Mouse (Mus musculus) heart, postnatal 0 days (tissue): ENCODE measurements around the gene Ptchd1. TPM values are rescaled to one million over a fixed set of nuclear protein-coding genes. Genes with fewer than 3 reads are reported as not detected.
A peak's percentile ranks its signal among the peaks of the same experiment; 100 is the strongest.

Experiments
- ATAC-seq: fragments of 200-750 bp; cut with Nextera tagmentation; 2 replicates; pipeline ENCODE4 v1.8.0; 2017; ENCODE audit warnings: low read depth, moderate number of reproducible peaks, moderate library complexity; ENCODE audit not compliant: insufficient read depth
- DNase-seq: peaks from one replicate; pipeline ENCODE4 v3.0.0-alpha.2; 2016; ENCODE audit warnings: low spot score
- H3K27ac ChIP-seq: fragments of 300-500 bp; sonication (generic); 2 replicates; pipeline ENCODE4 v1.5.1; 2014; ENCODE audit warnings: low read depth, mild to moderate bottlenecking
- H3K27me3 ChIP-seq: fragments of 300-500 bp; sonication (generic); 2 replicates; pipeline ENCODE4 v1.6.1; 2014; ENCODE audit warnings: low read length, mixed read lengths; ENCODE audit not compliant: control insufficient read depth, insufficient read depth
- H3K36me3 ChIP-seq: fragments of 300-500 bp; sonication (generic); replicated peaks from 2 replicates; pipeline ENCODE4 v1.6.1; 2014; ENCODE audit warnings: low read length, mixed read lengths; ENCODE audit not compliant: control insufficient read depth, insufficient read depth
- H3K4me1 ChIP-seq: fragments of 300-500 bp; sonication (generic); 2 replicates; pipeline ENCODE4 v1.6.1; 2014; ENCODE audit warnings: antibody characterized with exemption; ENCODE audit not compliant: control insufficient read depth, insufficient read depth
- H3K4me2 ChIP-seq: fragments of 300-500 bp; sonication (generic); 2 replicates; pipeline ENCODE4 v1.6.1; 2014; ENCODE audit warnings: low read depth, mild to moderate bottlenecking, low read length, moderate library complexity
- H3K4me3 ChIP-seq: fragments of 300-500 bp; sonication (generic); 2 replicates; pipeline ENCODE4 v1.5.1; 2014; ENCODE audit warnings: low read depth, low read length
- H3K9ac ChIP-seq: fragments of 300-500 bp; sonication (generic); replicated peaks from 2 replicates; pipeline ENCODE4 v1.6.1; 2014; ENCODE audit warnings: low read depth, low read length, mixed read lengths
- H3K9me3 ChIP-seq: fragments of 300-500 bp; sonication (generic); replicated peaks from 2 replicates; pipeline ENCODE4 v1.6.1; 2016; ENCODE audit warnings: low read length; ENCODE audit not compliant: control insufficient read depth
- CTCF ChIP-seq: IDR thresholded peaks from 2 replicates; pipeline ENCODE4 v1.5.1; 2016; ENCODE audit warnings: antibody characterized with exemption, control low read depth, low read depth
- EP300 ChIP-seq: IDR thresholded peaks from 2 replicates; pipeline ENCODE4 v1.6.1; 2016; ENCODE audit warnings: antibody characterized with exemption, low read depth
- WGBS: fragments of 180-500 bp; shearing (Covaris S2); extraction: QIAGEN DNeasy Blood & Tissue Kit; methylation state at CpG from one replicate; pipeline ENCODE4 v1.1.7; 2014; 5-methylcytosine and 5-hydroxymethylcytosine counted together
- polyA plus RNA-seq: library from polyadenylated mRNA; unstranded; fragments of >200 nt; fragmentation: Nextera tagmentation; extraction: Ambion mirVana; gene quantifications from 2 replicates; pipeline ENCODE4 v1.2.1, GENCODE M21; 2015
- total RNA-seq: library from RNA; depleted of rRNA; stranded (reverse); fragments of >200 nt; gene quantifications from 2 replicates; pipeline ENCODE4 v1.2.3, GENCODE M21; 2014; ENCODE audit warnings: low replicate concordance; rRNA removed

Gene Ptchd1
- total RNA-seq = 0.35 and 3.1 TPM in 2 replicates
- 0.19 and 0.34 TPM in 2 replicates for polyA plus RNA-seq

GRCm38 (mm10) chrX:155623701-155624281 is at the start of gene Ptchd1:
Gene Ptchd1, minus strand, starts transcription at chrX:155623814.
- TF ChIP-seq EP300 (no peak), CTCF (no peak)
- H3K4me3 ChIP-seq = peak within 1 kb of the TSS; percentile 54
- no peak within 1 kb of the TSS for H3K27ac ChIP-seq
- no peaks in the 10 kb centered on the region for H3K36me3 ChIP-seq
- H3K4me1 ChIP-seq = no peaks in the 10 kb centered on the region
- no peaks in the 10 kb centered on the region for H3K9me3 ChIP-seq
- H3K27me3 ChIP-seq = peaks cover 35% of the 10 kb centered on the region
- DNase-seq (no peak), ATAC-seq (no peak)
- WGBS = 16% methylated on average over 30 of the region's 34 CpGs
- peak within 1 kb of the TSS; percentile 92 for H3K4me2 ChIP-seq
- no peak within 1 kb of the TSS; the same call in 1 of the 2 replicates for H3K9ac ChIP-seq

GRCm38 (mm10) chrX:155657971-155658370 is 34.4 kb upstream of the Ptchd1 start:
- Histone ChIP-seq H3K27ac (no peak overlapping the region), H3K4me3 (no peak overlapping the region), H3K36me3 (no peaks in the 10 kb centered on the region), H3K4me2 (no peak overlapping the region), H3K4me1 (no peaks in the 10 kb centered on the region), H3K9ac (no peak overlapping the region), H3K27me3 (no peaks in the 10 kb centered on the region), H3K9me3 (no peaks in the 10 kb centered on the region)
- DNase-seq (no peak), ATAC-seq (no peak)
- TF ChIP-seq EP300 = no peak
- WGBS = 71% methylated on average over 1 of the region's 1 CpGs

- WGBS = 76% methylated on average over 3 of the region's 3 CpGs
- ATAC-seq (no peak), DNase-seq (no peak)
- TF ChIP-seq EP300 (no peak), CTCF (no peak)
- Histone ChIP-seq H3K9me3 (no peaks in the 10 kb centered on the region), H3K4me1 (no peaks in the 10 kb centered on the region), H3K36me3 (no peaks in the 10 kb centered on the region), H3K9ac (no peak overlapping the region), H3K4me2 (no peak overlapping the region), H3K27ac (no peak overlapping the region), H3K27me3 (no peaks in the 10 kb centered on the region), H3K4me3 (no peak overlapping the region)
Measured at GRCm38 (mm10) chrX:155645975-155646374, 22.4 kb upstream of the Ptchd1 start.

GRCm38 (mm10) chrX:155643975-155644374 is 20.4 kb upstream of the Ptchd1 start:
- no peaks in the 10 kb centered on the region for H3K4me1 ChIP-seq
- 25% methylated on average over 1 of the region's 1 CpGs for WGBS
- TF ChIP-seq CTCF = peak; percentile 64
- no peak for TF ChIP-seq EP300
- H3K4me2 ChIP-seq = no peak overlapping the region
- no peaks in the 10 kb centered on the region for H3K36me3 ChIP-seq
- H3K27ac ChIP-seq = no peak overlapping the region
- H3K9ac ChIP-seq = no peak overlapping the region
- no peaks in the 10 kb centered on the region for H3K9me3 ChIP-seq
- DNase-seq = no peak
- ATAC-seq = no peak
- H3K4me3 ChIP-seq = no peak overlapping the region
- no peaks in the 10 kb centered on the region for H3K27me3 ChIP-seq

- Histone ChIP-seq H3K9me3 (no peaks in the 10 kb centered on the region), H3K9ac (no peak overlapping the region), H3K4me2 (peak overlapping the region; percentile 26; the same call in 1 of the 2 replicates), H3K4me1 (no peaks in the 10 kb centered on the region), H3K27ac (no peak overlapping the region), H3K4me3 (no peak overlapping the region), H3K27me3 (peaks cover 35% of the 10 kb centered on the region), H3K36me3 (no peaks in the 10 kb centered on the region)
- WGBS = 8% methylated on average over 13 of the region's 13 CpGs
- ATAC-seq = no peak
- no peak for DNase-seq
- TF ChIP-seq CTCF = no peak
- TF ChIP-seq EP300 = no peak
Measured at GRCm38 (mm10) chrX:155625671-155626196, 2.1 kb upstream of the Ptchd1 start.

- peaks cover 35% of the 10 kb centered on the region for H3K27me3 ChIP-seq
- DNase-seq (no peak), ATAC-seq (no peak)
- H3K4me2 ChIP-seq = peak overlapping the region; percentile 92
- no peaks in the 10 kb centered on the region for H3K36me3 ChIP-seq
- H3K27ac ChIP-seq = no peak overlapping the region
- H3K4me3 ChIP-seq = peak overlapping the region; percentile 54
- WGBS = 27% methylated on average over 15 of the region's 15 CpGs
- TF ChIP-seq EP300 (no peak), CTCF (no peak)
- no peak overlapping the region for H3K9ac ChIP-seq
- H3K9me3 ChIP-seq = no peaks in the 10 kb centered on the region
- H3K4me1 ChIP-seq = no peaks in the 10 kb centered on the region
Measured at GRCm38 (mm10) chrX:155624895-155625294, 1.3 kb upstream of the Ptchd1 start.
